Mouse (Mus musculus) small intestine, adult 2 months (tissue): ENCODE results near the gene Mef2b. TPM values are rescaled to one million over a fixed set of nuclear protein-coding genes. Genes with fewer than 3 reads are reported as not detected.

Source experiments
- H3K27ac ChIP-seq: fragments of 200-500 bp; 2 replicates; pipeline ENCODE4 v1.5.1; 2012; ENCODE audit warnings: low read depth, low read length, control low read depth, inconsistent platforms; ENCODE audit not compliant: insufficient read depth
- H3K27me3 ChIP-seq: fragments of 200-500 bp; 2 replicates; pipeline ENCODE4 v1.6.1; 2012; ENCODE audit warnings: mild to moderate bottlenecking, moderate library complexity, low read length, inconsistent platforms; ENCODE audit not compliant: control insufficient read depth, insufficient read depth
- H3K36me3 ChIP-seq: fragments of 200-500 bp; 2 replicates; pipeline ENCODE4 v1.6.1; 2012; ENCODE audit warnings: mild to moderate bottlenecking, low read length, control low read depth, inconsistent platforms; ENCODE audit not compliant: control insufficient read depth, insufficient read depth
- H3K4me1 ChIP-seq: fragments of 200-500 bp; 2 replicates; pipeline ENCODE4 v1.6.1; 2012; ENCODE audit warnings: low read length, inconsistent platforms, mixed read lengths; ENCODE audit not compliant: control insufficient read depth, insufficient read depth, insufficient read length
- H3K4me3 ChIP-seq: fragments of 200-500 bp; 2 replicates; pipeline ENCODE4 v1.5.1; 2012; ENCODE audit warnings: low read depth, mild to moderate bottlenecking, control low read depth, inconsistent platforms, low read length, moderate library complexity
- CTCF ChIP-seq: fragments of 200-500 bp; IDR thresholded peaks from 2 replicates; pipeline ENCODE4 v1.5.1; 2012; ENCODE audit warnings: low read depth, mild to moderate bottlenecking, control low read depth, inconsistent platforms, low read length, moderate library complexity, mixed read lengths; ENCODE audit not compliant: insufficient replicate concordance, insufficient read length; ENCODE audit errors: extremely low read depth
- POLR2A ChIP-seq: fragments of 200-500 bp; IDR thresholded peaks from 2 replicates; pipeline ENCODE4 v1.6.1; 2012; ENCODE audit warnings: low read depth, mild to moderate bottlenecking, control low read depth, inconsistent platforms, low read length, moderate library complexity
- WGBS: fragments of 180-500 bp; shearing (Covaris S2); methylation state at CpG from one replicate; pipeline ENCODE4 v1.1.7; 2018; 5-methylcytosine and 5-hydroxymethylcytosine counted together
- polyA plus RNA-seq: library from polyadenylated mRNA; depleted of rRNA; stranded (reverse); fragments of >200 nt; gene quantifications from 2 replicates; pipeline ENCODE4 v1.2.3, GENCODE M21; 2012

The Mef2b gene
- polyA plus RNA-seq, 1 experiment: 5.3 TPM

GRCm38 (mm10) chr8:70111192-70111795 is 28.2 kb upstream of the Mef2b start:
- TF ChIP-seq CTCF: no peak
- no peak for TF ChIP-seq POLR2A
- H3K4me3 ChIP-seq: no peak overlapping the region
- H3K4me1 ChIP-seq: peaks cover 4% of the 10 kb centered on the region; the same call in 1 of the 2 replicates
- H3K27ac ChIP-seq: no peak overlapping the region
- H3K36me3 ChIP-seq: no peaks in the 10 kb centered on the region
- 50% methylated on average over 23 of the region's 23 CpGs for WGBS
- peaks cover 35% of the 10 kb centered on the region for H3K27me3 ChIP-seq

DNA sequence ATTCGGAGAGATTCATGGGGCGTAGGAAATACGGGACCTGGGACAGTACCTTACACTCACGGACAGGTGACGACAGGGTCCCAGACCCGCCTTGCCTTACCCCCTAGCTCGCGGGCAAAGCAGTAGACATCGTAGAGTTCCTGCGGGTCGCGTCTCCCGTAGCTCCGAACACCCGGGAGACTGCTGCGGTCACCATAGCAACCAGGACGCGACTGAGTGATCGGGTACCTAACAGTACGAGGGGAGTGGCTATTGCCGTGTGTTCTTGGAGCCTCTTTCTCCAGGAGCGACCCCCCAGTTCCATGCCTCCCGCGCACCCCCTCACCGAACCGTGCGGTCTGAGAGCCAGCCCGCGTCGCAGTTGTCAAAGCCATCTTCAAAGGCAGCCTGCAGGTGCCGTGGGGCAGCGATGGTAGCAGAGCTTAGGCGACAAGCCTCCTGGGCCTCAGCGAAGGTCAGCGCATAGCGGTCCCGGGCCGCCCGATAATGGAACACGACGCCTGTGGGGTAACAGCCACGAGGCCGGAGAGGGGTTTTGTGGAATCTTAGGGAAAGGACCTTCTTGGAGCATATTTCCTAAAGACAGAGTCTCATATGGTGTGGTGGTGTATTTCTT is 27.0 kb upstream of the Mef2b start:
- Histone ChIP-seq H3K27me3 (peaks cover 35% of the 10 kb centered on the region), H3K4me3 (no peak overlapping the region), H3K36me3 (no peaks in the 10 kb centered on the region), H3K27ac (no peak overlapping the region), H3K4me1 (peaks cover 4% of the 10 kb centered on the region; the same call in 1 of the 2 replicates)
- WGBS: 9% methylated on average over 43 of the region's 43 CpGs
- no peak for TF ChIP-seq POLR2A
- TF ChIP-seq CTCF: no peak

- Histone ChIP-seq H3K27ac (no peak overlapping the region), H3K36me3 (no peaks in the 10 kb centered on the region), H3K27me3 (peaks cover 48% of the 10 kb centered on the region), H3K4me3 (no peak overlapping the region), H3K4me1 (peaks cover 4% of the 10 kb centered on the region; the same call in 1 of the 2 replicates)
- 18% methylated on average over 6 of the region's 6 CpGs for WGBS
- no peak for TF ChIP-seq CTCF
- no peak for TF ChIP-seq POLR2A
These were observed 25.0 kb upstream of the Mef2b start for GRCm38 (mm10) chr8:70114488-70114887.

GRCm38 (mm10) chr8:70114892-70115291 is 24.6 kb upstream of the Mef2b start:
- WGBS: 61% methylated on average over 13 of the region's 13 CpGs
- H3K27me3 ChIP-seq: peaks cover 48% of the 10 kb centered on the region

GRCm38 (mm10) chr8:70117611-70118010 is 21.9 kb upstream of the Mef2b start:
- H3K27me3 ChIP-seq: peaks cover 39% of the 10 kb centered on the region

More at GRCm38 (mm10) chr8:70114892-70115291, 24.6 kb upstream of the Mef2b start:
- H3K27ac ChIP-seq: no peak overlapping the region
- H3K4me3 ChIP-seq: no peak overlapping the region
- no peaks in the 10 kb centered on the region for H3K36me3 ChIP-seq
- no peak for TF ChIP-seq CTCF
- no peak for TF ChIP-seq POLR2A
- H3K4me1 ChIP-seq: peaks cover 4% of the 10 kb centered on the region; the same call in 1 of the 2 replicates

DNA sequence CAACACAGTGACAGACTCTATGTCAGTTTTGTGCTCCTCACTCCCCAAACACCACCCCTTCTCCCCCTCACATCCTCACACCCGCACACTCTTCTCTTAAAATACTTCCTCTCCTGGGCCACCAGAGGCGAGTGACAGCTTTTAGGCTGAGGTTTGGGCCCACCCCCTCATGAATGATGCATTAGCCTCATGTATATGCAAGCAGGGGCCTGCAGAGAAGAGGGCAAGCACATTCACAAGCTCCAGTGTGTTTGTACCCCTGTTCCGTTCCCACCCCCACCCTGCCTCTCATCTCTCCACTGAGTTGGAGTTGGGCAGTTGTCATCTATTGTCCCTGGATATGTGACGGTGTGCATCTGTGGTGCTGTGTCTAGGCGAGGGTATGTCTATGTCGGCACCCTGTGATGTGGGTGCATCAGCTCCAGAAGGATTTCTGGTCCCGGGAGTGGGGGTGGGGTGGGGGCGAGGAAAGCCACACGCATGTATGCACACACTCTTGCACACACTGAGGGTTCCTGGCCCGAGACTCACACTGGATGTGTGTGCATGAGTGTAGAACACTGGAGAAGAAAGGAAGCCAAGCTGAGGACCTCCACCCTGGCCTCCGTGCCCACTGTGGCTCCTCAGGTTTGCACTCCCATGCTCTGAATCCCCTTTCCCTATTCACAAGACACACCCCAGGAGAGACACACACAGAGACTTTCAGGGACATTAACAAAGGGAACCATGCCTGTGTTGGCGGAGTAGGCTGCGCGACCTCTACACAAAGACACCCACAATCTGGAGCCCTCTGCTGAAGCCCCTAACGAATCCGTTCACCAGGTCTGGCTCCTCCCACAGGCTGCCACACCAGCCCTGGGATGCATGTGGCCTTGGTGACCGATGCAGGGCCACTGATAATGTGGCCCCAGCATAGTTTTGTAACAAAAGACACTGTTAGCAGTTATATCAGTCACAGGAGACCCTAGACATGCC is 20.5 kb upstream of the Mef2b start:
- TF ChIP-seq POLR2A (no peak), CTCF (no peak)
- Histone ChIP-seq H3K4me3 (no peak overlapping the region), H3K4me1 (no peaks in the 10 kb centered on the region; the same call in 1 of the 2 replicates), H3K27ac (no peak overlapping the region), H3K27me3 (peaks cover 28% of the 10 kb centered on the region), H3K36me3 (no peaks in the 10 kb centered on the region)
- WGBS: 20% methylated on average over 17 of the region's 17 CpGs

More at GRCm38 (mm10) chr8:70117611-70118010, 21.9 kb upstream of the Mef2b start:
- Histone ChIP-seq H3K27ac (no peak overlapping the region), H3K4me3 (no peak overlapping the region), H3K36me3 (no peaks in the 10 kb centered on the region), H3K4me1 (no peaks in the 10 kb centered on the region; the same call in 1 of the 2 replicates)
- 4% methylated on average over 9 of the region's 9 CpGs for WGBS
- TF ChIP-seq POLR2A (no peak), CTCF (no peak)
